Mouse (Mus musculus) kidney, postnatal 25 days (tissue): ENCODE measurements at regions not wholly inside any gene's neighbourhood (a gene's known extent, or its start where the extent isn't known, plus 50 kb on each side); places are given as distances from the start of the nearest gene placed in this dataset.
"Not testable (repeated sequence)": the region's sequence is repeated elsewhere in the genome, so short reads cannot be mapped to it uniquely, and the experiment has no call there.

Experiments
- DNase-seq, 2 experiments: peaks; one replicate each; pipeline ENCODE4 v3.0.0; 2021; ENCODE audit warnings: mixed read lengths in 2 of 2

- DNase-seq, result no peak
Observed at GRCm38 (mm10) chr13:97386511-97386910, 145.6 kb downstream of the Enc1 start.

GRCm38 (mm10) chr13:97385531-97385930 lies 144.6 kb downstream of the Enc1 start:
- no peak for DNase-seq

- DNase-seq, result no peak
Observed at GRCm38 (mm10) chr13:97384091-97384777, 143.3 kb downstream of the Enc1 start.

GRCm38 (mm10) chr13:97383351-97383750 lies 142.4 kb downstream of the Enc1 start:
- DNase-seq, result no peak

GRCm38 (mm10) chr13:97380366-97380765 lies 139.5 kb downstream of the Enc1 start:
- no peak for DNase-seq

- no peak for DNase-seq
Observed at GRCm38 (mm10) chr13:97376232-97376523, 135.3 kb downstream of the Enc1 start.

- DNase-seq, result peak in 1 of 2 experiments; percentile 3
Observed at GRCm38 (mm10) chr13:97375501-97376231, 134.8 kb downstream of the Enc1 start.

- DNase-seq, result no peak
Observed at GRCm38 (mm10) chr13:97372348-97372747, 131.4 kb downstream of the Enc1 start.

- no peak for DNase-seq
Observed at GRCm38 (mm10) chr13:97371200-97371599, 130.3 kb downstream of the Enc1 start.

- no peak for DNase-seq
Observed at GRCm38 (mm10) chr13:97366723-97367122, 125.8 kb downstream of the Enc1 start.

- DNase-seq, result no peak
Observed at GRCm38 (mm10) chr13:97365557-97366244, 124.8 kb downstream of the Enc1 start.

GRCm38 (mm10) chr13:97365004-97365403 lies 124.1 kb downstream of the Enc1 start:
- no peak for DNase-seq

- peak in 1 of 2 experiments; percentile 10 for DNase-seq
Observed at GRCm38 (mm10) chr13:97363765-97364164, 122.9 kb downstream of the Enc1 start.

- DNase-seq, result no peak
Observed at GRCm38 (mm10) chr13:97363214-97363613, 122.3 kb downstream of the Enc1 start.

GRCm38 (mm10) chr13:97360551-97360950 lies 119.6 kb downstream of the Enc1 start:
- no peak for DNase-seq

GRCm38 (mm10) chr13:97358781-97359305 lies 117.9 kb downstream of the Enc1 start:
- DNase-seq, result no peak

- DNase-seq, result no peak
Observed at GRCm38 (mm10) chr13:97358261-97358660, 117.4 kb downstream of the Enc1 start.

GRCm38 (mm10) chr13:97356923-97357807 lies 116.3 kb downstream of the Enc1 start:
- DNase-seq, result no peak

GRCm38 (mm10) chr13:97355411-97355810 lies 114.5 kb downstream of the Enc1 start:
- DNase-seq, result not testable (repeated sequence)

- peak in 1 of 2 experiments; percentile 11 for DNase-seq
Observed at GRCm38 (mm10) chr13:97347696-97348095, 106.8 kb downstream of the Enc1 start.

- DNase-seq, result peak; percentile 37 to 52
Observed at GRCm38 (mm10) chr13:97341218-97341889, 100.4 kb downstream of the Enc1 start.

GRCm38 (mm10) chr13:97337954-97338353 lies 97.0 kb downstream of the Enc1 start:
- no peak for DNase-seq
